Mouse (Mus musculus) hindlimb bud, embryonic 11.5 days (tissue): Measurements from ENCODE around the gene Stmnd1.
"Not testable (repeated sequence)": the region's sequence is repeated elsewhere in the genome, so short reads cannot be mapped to it uniquely, and the experiment has no call there.

ENCODE experiments used
- DNase-seq: peaks from one replicate; pipeline ENCODE4 v3.0.0-alpha.2; 2012; ENCODE audit warnings: low read depth, low spot score; ENCODE audit errors: extremely low spot score

The Stmnd1 gene

GRCm38 (mm10) chr13:46273453-46274110 is at the start of gene Stmnd1:
Gene Stmnd1 (plus strand): TSS chr13:46273721.
- DNase-seq, result no peak

GRCm38 (mm10) chr13:46226956-46227355 is 46.6 kb upstream of the Stmnd1 start:
- DNase-seq, result no peak

- DNase-seq, result no peak
Measured at GRCm38 (mm10) chr13:46227486-46227885, 46.0 kb upstream of the Stmnd1 start.

GRCm38 (mm10) chr13:46228750-46229149 is 44.8 kb upstream of the Stmnd1 start:
- DNase-seq, result not testable (repeated sequence)

GRCm38 (mm10) chr13:46231514-46232085 is 41.9 kb upstream of the Stmnd1 start:
- DNase-seq, result no peak

- DNase-seq, result no peak
Measured at GRCm38 (mm10) chr13:46237723-46238349, 35.7 kb upstream of the Stmnd1 start.

GRCm38 (mm10) chr13:46238796-46239195 is 34.7 kb upstream of the Stmnd1 start:
- DNase-seq, result no peak

GRCm38 (mm10) chr13:46241391-46242188 is 31.9 kb upstream of the Stmnd1 start:
- DNase-seq, result no peak

GRCm38 (mm10) chr13:46253753-46254152 is 19.8 kb upstream of the Stmnd1 start:
- DNase-seq, result no peak

GRCm38 (mm10) chr13:46254171-46254570 is 19.4 kb upstream of the Stmnd1 start:
- DNase-seq, result no peak

GRCm38 (mm10) chr13:46255616-46256015 is 17.9 kb upstream of the Stmnd1 start:
- DNase-seq, result no peak

GRCm38 (mm10) chr13:46257847-46258246 is 15.7 kb upstream of the Stmnd1 start:
- no peak for DNase-seq

- no peak for DNase-seq
Measured at GRCm38 (mm10) chr13:46259526-46259925, 14.0 kb upstream of the Stmnd1 start.

GRCm38 (mm10) chr13:46261244-46261643 is 12.3 kb upstream of the Stmnd1 start:
- DNase-seq, result no peak

- no peak for DNase-seq
Measured at GRCm38 (mm10) chr13:46267783-46268182, 5.7 kb upstream of the Stmnd1 start.

- no peak for DNase-seq
Measured at GRCm38 (mm10) chr13:46268341-46268740, 5.2 kb upstream of the Stmnd1 start.

- DNase-seq, result no peak
Measured at GRCm38 (mm10) chr13:46268815-46269445, 4.6 kb upstream of the Stmnd1 start.

GRCm38 (mm10) chr13:46272811-46273452 is 589 bp upstream of the Stmnd1 start:
- no peak for DNase-seq

- no peak for DNase-seq
Measured at GRCm38 (mm10) chr13:46275701-46276100, 2.2 kb downstream of the Stmnd1 start.

GRCm38 (mm10) chr13:46282543-46282942 is 9.0 kb downstream of the Stmnd1 start:
- DNase-seq, result no peak

- no peak for DNase-seq
Measured at GRCm38 (mm10) chr13:46287801-46288200, 14.3 kb downstream of the Stmnd1 start.
